Mouse (Mus musculus): ENCODE measurements around the gene Cox7a1. TPM values are rescaled to one million over a fixed set of nuclear protein-coding genes. Genes with fewer than 3 reads are reported as not detected.
"Not testable (repeated sequence)": the region's sequence is repeated elsewhere in the genome, so short reads cannot be mapped to it uniquely, and the experiment has no call there.

Cox7a1 gene
- total RNA-seq, 1 experiment: 54.8 TPM

DNA sequence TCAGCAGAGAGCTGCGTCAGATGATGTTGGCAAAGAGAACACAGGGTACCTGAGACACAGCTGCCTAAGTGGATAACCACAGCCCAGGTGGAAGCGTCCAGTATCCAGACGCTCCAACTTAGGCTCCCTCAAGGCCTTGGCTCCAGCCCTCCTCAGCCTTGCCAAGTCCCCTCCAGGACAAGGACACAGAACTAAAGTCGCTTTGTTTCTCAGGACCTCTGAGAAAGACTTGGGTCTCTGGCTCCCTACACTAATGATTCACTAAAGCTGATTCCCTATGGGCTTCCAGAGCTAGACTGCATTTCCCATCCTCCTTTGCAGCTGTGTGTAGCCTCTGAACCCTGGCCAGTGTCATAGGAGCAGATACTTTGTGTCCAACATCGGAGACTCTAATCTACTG lies 16.3 kb downstream of the Cox7a1 start:
- no peaks in the 10 kb centered on the region for H3K9me3 ChIP-seq (ENCODE audit: control insufficient read depth, insufficient read depth, low read depth, low read length)
- in situ Hi-C loops (cut with MboI; ENCODE audit: low sequenced_read_pairs in 2 of 2, unreplicated experiment in 2 of 2): no loop called here
- TF ChIP-seq HCFC1 (IDR thresholded peaks at IDR 0.05; ENCODE audit: borderline replicate concordance, insufficient read depth, low read length) (no peak), ZNF384 (IDR thresholded peaks at IDR 0.05; ENCODE audit: low read depth, low read length) (no peak), MAFK (IDR thresholded peaks at IDR 0.05; ENCODE audit: insufficient read depth, low read depth, low read length) (no peak), ZC3H11A (IDR thresholded peaks at IDR 0.05; ENCODE audit: borderline replicate concordance, low read depth, low read length) (no peak), CHD2 (IDR thresholded peaks at IDR 0.05; ENCODE audit: low read depth, low read length) (no peak)
- H3K36me3 ChIP-seq (ENCODE audit: control insufficient read depth, insufficient read depth, low read length, poor library complexity, severe bottlenecking): no peaks in the 10 kb centered on the region
- peak overlapping the region in 1 of 2 experiments; percentile 11; a peak in 1 of 4 replicates for H3K4me3 ChIP-seq (ENCODE audit: insufficient read depth in 1 of 2, low read depth in 1 of 2, low read length in 2 of 2, poor library complexity in 1 of 2, severe bottlenecking in 1 of 2)
- peak overlapping the region; percentile 33; the same call in 1 of the 2 replicates for H3K9ac ChIP-seq (ENCODE audit: insufficient read depth, low read depth, low read length, poor library complexity, severe bottlenecking)
- H3K27ac ChIP-seq (ENCODE audit: insufficient read depth, low read depth, low read length, poor library complexity, severe bottlenecking): peak overlapping the region; percentile 78
- peaks cover 8 to 29% of the 10 kb centered on the region in 2 experiments for H3K4me1 ChIP-seq (ENCODE audit: control insufficient read depth in 2 of 2, insufficient read depth in 2 of 2, low read length in 2 of 2, poor library complexity in 1 of 2)
- DNase-seq (ENCODE audit: low read depth, low spot score): no peak

DNA sequence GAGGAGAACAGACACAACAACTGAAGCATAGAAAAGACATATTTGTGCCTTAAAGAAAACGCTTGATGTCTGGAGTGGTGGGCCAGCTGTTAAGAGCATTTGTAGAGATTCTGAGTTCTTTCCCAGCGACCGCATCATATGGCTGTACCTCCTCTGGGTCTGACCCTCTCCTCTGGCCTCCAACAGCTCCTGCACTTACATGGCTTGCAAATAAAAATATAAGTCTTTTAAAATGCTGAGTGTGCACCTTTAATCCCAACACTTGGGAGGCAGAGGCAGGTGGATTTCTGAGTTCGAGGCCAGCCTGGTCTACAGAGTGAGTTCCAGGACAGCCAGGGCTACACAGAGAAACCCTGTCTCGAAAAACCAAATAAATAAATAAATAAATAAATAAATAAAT lies 16.7 kb downstream of the Cox7a1 start:
- DNase-seq (ENCODE audit: low read depth, low spot score); H3K36me3 ChIP-seq (ENCODE audit: control insufficient read depth, insufficient read depth, low read length, poor library complexity, severe bottlenecking); H3K9ac ChIP-seq (ENCODE audit: insufficient read depth, low read depth, low read length, poor library complexity, severe bottlenecking); H3K9me3 ChIP-seq (ENCODE audit: control insufficient read depth, insufficient read depth, low read depth, low read length); in situ Hi-C loops (cut with MboI; ENCODE audit: low sequenced_read_pairs in 2 of 2, unreplicated experiment in 2 of 2); H3K27ac ChIP-seq (ENCODE audit: insufficient read depth, low read depth, low read length, poor library complexity, severe bottlenecking); H3K4me3 ChIP-seq (ENCODE audit: insufficient read depth in 1 of 2, low read depth in 1 of 2, low read length in 2 of 2, poor library complexity in 1 of 2, severe bottlenecking in 1 of 2): not testable (repeated sequence)
- peaks cover 6 to 29% of the 10 kb centered on the region in 2 experiments for H3K4me1 ChIP-seq (ENCODE audit: control insufficient read depth in 2 of 2, insufficient read depth in 2 of 2, low read length in 2 of 2, poor library complexity in 1 of 2)
- peak; percentile 63 for TF ChIP-seq MAFK (IDR thresholded peaks at IDR 0.05; ENCODE audit: insufficient read depth, low read depth, low read length)

DNA sequence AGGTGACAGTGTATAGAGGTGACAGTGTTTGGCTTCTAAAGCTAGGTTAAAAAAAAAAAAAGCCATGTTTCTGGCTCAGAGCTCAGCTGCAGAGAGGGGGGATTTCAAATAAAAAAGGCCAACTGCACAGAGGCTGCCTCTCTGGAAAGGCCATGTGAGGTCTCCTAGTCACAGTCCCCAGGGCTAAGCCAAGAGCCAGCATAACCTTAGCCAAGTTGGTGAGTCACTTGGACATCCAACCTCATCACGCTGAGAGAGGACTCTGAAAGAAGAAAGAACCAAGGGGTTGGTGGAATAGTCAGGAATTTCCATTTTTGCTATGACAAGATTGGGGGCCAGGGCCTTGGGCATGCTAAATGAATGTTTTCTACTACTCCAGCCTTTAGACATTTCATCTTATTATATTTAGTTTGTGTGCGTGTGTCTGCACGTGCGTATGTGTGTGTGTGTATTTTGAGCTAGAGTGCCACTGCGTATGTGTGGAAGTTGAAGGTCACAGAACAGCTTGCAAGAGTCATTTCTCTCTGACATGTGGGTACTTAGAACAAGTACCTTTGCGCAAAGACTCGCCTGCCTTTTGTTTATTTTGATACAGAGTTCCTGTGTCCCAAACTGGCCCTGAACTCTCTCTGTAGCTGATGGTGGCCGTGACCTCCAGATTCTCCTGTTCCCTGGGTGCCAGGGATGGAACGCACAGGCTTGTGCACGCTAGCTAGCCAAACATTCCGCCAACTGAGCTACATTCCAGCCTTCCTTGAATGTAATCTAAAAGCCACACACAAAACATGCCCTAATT lies 19.1 kb downstream of the Cox7a1 start:
- no peak overlapping the region for H3K27ac ChIP-seq (ENCODE audit: insufficient read depth, low read depth, low read length, poor library complexity, severe bottlenecking)
- no peak for DNase-seq (ENCODE audit: low read depth, low spot score)
- no peak for TF ChIP-seq ZC3H11A (IDR thresholded peaks at IDR 0.05; ENCODE audit: borderline replicate concordance, low read depth, low read length)
- no peak for TF ChIP-seq MAFK (IDR thresholded peaks at IDR 0.05; ENCODE audit: insufficient read depth, low read depth, low read length)
- TF ChIP-seq CHD2 (IDR thresholded peaks at IDR 0.05; ENCODE audit: low read depth, low read length): no peak
- no peak for TF ChIP-seq ZNF384 (IDR thresholded peaks at IDR 0.05; ENCODE audit: low read depth, low read length)
- TF ChIP-seq HCFC1 (IDR thresholded peaks at IDR 0.05; ENCODE audit: borderline replicate concordance, insufficient read depth, low read length): no peak
- H3K4me1 ChIP-seq (ENCODE audit: control insufficient read depth in 2 of 2, insufficient read depth in 2 of 2, low read length in 2 of 2, poor library complexity in 1 of 2): peaks cover 3 to 16% of the 10 kb centered on the region in 2 experiments; a peak in 3 of 4 replicates
- no peaks in the 10 kb centered on the region for H3K36me3 ChIP-seq (ENCODE audit: control insufficient read depth, insufficient read depth, low read length, poor library complexity, severe bottlenecking)
- H3K4me3 ChIP-seq (ENCODE audit: insufficient read depth in 1 of 2, low read depth in 1 of 2, low read length in 2 of 2, poor library complexity in 1 of 2, severe bottlenecking in 1 of 2): no peak overlapping the region
- no peaks in the 10 kb centered on the region for H3K9me3 ChIP-seq (ENCODE audit: control insufficient read depth, insufficient read depth, low read depth, low read length)
- in situ Hi-C loops (cut with MboI; ENCODE audit: low sequenced_read_pairs in 2 of 2, unreplicated experiment in 2 of 2): no loop called here
- H3K9ac ChIP-seq (ENCODE audit: insufficient read depth, low read depth, low read length, poor library complexity, severe bottlenecking): peak overlapping the region; percentile 31; the same call in 1 of the 2 replicates

DNA sequence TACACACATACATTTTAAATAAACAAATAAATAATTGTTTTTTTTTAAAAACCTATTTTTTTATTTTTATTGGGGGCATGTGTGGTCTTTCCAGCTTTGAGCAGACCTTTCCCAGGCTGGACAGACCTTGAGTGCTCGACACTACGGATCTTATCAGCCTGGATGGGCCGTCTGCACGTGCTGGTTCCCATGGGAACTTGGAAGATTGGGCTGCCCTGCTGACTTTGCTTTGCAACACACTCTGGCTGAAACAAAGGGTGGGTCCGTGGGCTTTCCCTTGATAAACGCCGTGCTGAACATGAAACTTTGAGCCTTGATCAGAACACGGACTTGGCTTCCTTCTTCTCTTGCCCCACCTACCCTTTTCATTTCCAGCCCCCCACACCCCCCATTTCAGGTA lies 20.4 kb downstream of the Cox7a1 start:
- TF ChIP-seq HCFC1 (IDR thresholded peaks at IDR 0.05; ENCODE audit: borderline replicate concordance, insufficient read depth, low read length): no peak
- TF ChIP-seq MAFK (IDR thresholded peaks at IDR 0.05; ENCODE audit: insufficient read depth, low read depth, low read length): no peak
- no peak for TF ChIP-seq CHD2 (IDR thresholded peaks at IDR 0.05; ENCODE audit: low read depth, low read length)
- no peak for TF ChIP-seq ZC3H11A (IDR thresholded peaks at IDR 0.05; ENCODE audit: borderline replicate concordance, low read depth, low read length)
- TF ChIP-seq ZNF384 (IDR thresholded peaks at IDR 0.05; ENCODE audit: low read depth, low read length): no peak
- no peak for DNase-seq (ENCODE audit: low read depth, low spot score)
- Histone ChIP-seq H3K9me3 (ENCODE audit: control insufficient read depth, insufficient read depth, low read depth, low read length) (no peaks in the 10 kb centered on the region), H3K4me3 (ENCODE audit: insufficient read depth in 1 of 2, low read depth in 1 of 2, low read length in 2 of 2, poor library complexity in 1 of 2, severe bottlenecking in 1 of 2) (no peak overlapping the region), H3K27ac (ENCODE audit: insufficient read depth, low read depth, low read length, poor library complexity, severe bottlenecking) (no peak overlapping the region; the same call in 1 of the 2 replicates), H3K4me1 (ENCODE audit: control insufficient read depth in 2 of 2, insufficient read depth in 2 of 2, low read length in 2 of 2, poor library complexity in 1 of 2) (peaks cover 1 to 16% of the 10 kb centered on the region in 2 experiments; a peak in 3 of 4 replicates), H3K36me3 (ENCODE audit: control insufficient read depth, insufficient read depth, low read length, poor library complexity, severe bottlenecking) (no peaks in the 10 kb centered on the region), H3K9ac (ENCODE audit: insufficient read depth, low read depth, low read length, poor library complexity, severe bottlenecking) (no peak overlapping the region)
- in situ Hi-C loops (cut with MboI; ENCODE audit: low sequenced_read_pairs in 2 of 2, unreplicated experiment in 2 of 2): no loop called here
